ENCODE assay signal across 9 mouse cellular contexts in genomic region chr13:24501179-24501905, GRCm38 (mm10).
DNase-seq lines count a peak whose midpoint lies in the region; ATAC-seq and TF ChIP-seq lines count a peak whose summit lies in the region.
"Had no signal": no experiment of that assay in that cellular context is flagged by ENCODE, and none has a peak within 500 bp of the region (broad histone marks: within the 10 kb centered on the region; RNA-seq: fewer than 3 reads in every experiment).

No protein-coding gene starts in this region.

- no peak overlapping the region for H3K9ac ChIP-seq in hindbrain, embryonic 11.5 days (ENCODE audit: low read depth, low read length)
- H3K9ac ChIP-seq in neural tube, embryonic 12.5 days, result no peak overlapping the region
- no peak overlapping the region for H3K9ac ChIP-seq in heart, embryonic 12.5 days

- peak; percentile 66 for ATAC-seq in hindbrain, embryonic 11.5 days (ENCODE audit: low FRiP score)
- ATAC-seq in activated CD4-positive, CD25-positive, alpha-beta regulatory T cell, adult 4 months, result peak; percentile 40
- 0 out of 2 replicates have a peak, but pooled peaks have one; percentile 25 for ATAC-seq in neural tube, embryonic 12.5 days (ENCODE audit: low FRiP score, low read depth)
- ATAC-seq in heart, embryonic 12.5 days (ENCODE audit: insufficient number of reproducible peaks, low FRiP score), result no peak

- no peak overlapping the region for H3K4me3 ChIP-seq in hindbrain, embryonic 11.5 days (ENCODE audit: low read depth, low read length)
- H3K4me3 ChIP-seq in hindbrain, embryonic 10.5 days, result no peak overlapping the region
- H3K4me3 ChIP-seq in neural tube, embryonic 12.5 days, result no peak overlapping the region
- H3K4me3 ChIP-seq in layer of hippocampus, adult 2 months, result no peak overlapping the region
- H3K4me3 ChIP-seq in heart, embryonic 12.5 days, result no peak overlapping the region

- TF ChIP-seq CTCF in layer of hippocampus, adult 2 months (conservative IDR thresholded peaks at IDR 0.05), result no peak

- 73% methylated on average over 25 of the region's 25 CpGs for WGBS in hindbrain, embryonic 11.5 days
- WGBS in hindbrain, embryonic 10.5 days, result 75% methylated on average over 25 of the region's 25 CpGs
- WGBS in neural tube, embryonic 12.5 days, result 70% methylated on average over 25 of the region's 25 CpGs
- WGBS in heart, embryonic 12.5 days, result 80% methylated on average over 25 of the region's 25 CpGs

- no peaks in the 10 kb centered on the region for H3K27me3 ChIP-seq in hindbrain, embryonic 11.5 days (ENCODE audit: control insufficient read depth, insufficient read depth, low read length)
- H3K27me3 ChIP-seq in hindbrain, embryonic 10.5 days (ENCODE audit: insufficient read depth, poor library complexity, severe bottlenecking), result no peaks in the 10 kb centered on the region
- H3K27me3 ChIP-seq in neural tube, embryonic 12.5 days (replicated peaks), result no peaks in the 10 kb centered on the region
- no peaks in the 10 kb centered on the region for H3K27me3 ChIP-seq in heart, embryonic 12.5 days (replicated peaks)

- no peaks in the 10 kb centered on the region for H3K36me3 ChIP-seq in hindbrain, embryonic 11.5 days (ENCODE audit: control insufficient read depth, insufficient read depth, low read length)
- no peaks in the 10 kb centered on the region for H3K36me3 ChIP-seq in hindbrain, embryonic 10.5 days
- no peaks in the 10 kb centered on the region for H3K36me3 ChIP-seq in neural tube, embryonic 12.5 days
- H3K36me3 ChIP-seq in heart, embryonic 12.5 days, result no peaks in the 10 kb centered on the region

- no peaks in the 10 kb centered on the region; the same call in 1 of the 2 replicates for H3K4me1 ChIP-seq in hindbrain, embryonic 11.5 days (replicated peaks; ENCODE audit: control insufficient read depth, insufficient read depth, low read length)
- H3K4me1 ChIP-seq in hindbrain, embryonic 10.5 days (replicated peaks), result peaks cover 11% of the 10 kb centered on the region
- no peaks in the 10 kb centered on the region for H3K4me1 ChIP-seq in neural tube, embryonic 12.5 days
- H3K4me1 ChIP-seq in heart, embryonic 12.5 days (replicated peaks), result peaks cover 30% of the 10 kb centered on the region

- H3K9me3 ChIP-seq in hindbrain, embryonic 11.5 days (ENCODE audit: control insufficient read depth, low read length), result no peaks in the 10 kb centered on the region
- no peaks in the 10 kb centered on the region for H3K9me3 ChIP-seq in hindbrain, embryonic 10.5 days
- no peaks in the 10 kb centered on the region for H3K9me3 ChIP-seq in neural tube, embryonic 12.5 days
- no peaks in the 10 kb centered on the region for H3K9me3 ChIP-seq in heart, embryonic 12.5 days (replicated peaks)

- H3K4me2 ChIP-seq in hindbrain, embryonic 11.5 days (replicated peaks; ENCODE audit: low read depth, low read length), result no peak overlapping the region
- H3K4me2 ChIP-seq in neural tube, embryonic 12.5 days (replicated peaks), result no peak overlapping the region
- no peak overlapping the region for H3K4me2 ChIP-seq in heart, embryonic 12.5 days

- peak; percentile 19 for DNase-seq in hindbrain, embryonic 11.5 days (ENCODE audit: low spot score)
- no peak for DNase-seq in hindbrain, embryonic 10.5 days (ENCODE audit: low spot score)
- peak; percentile 31 for DNase-seq in kidney, postnatal 14 days
- DNase-seq in layer of hippocampus, adult 2 months (ENCODE audit: low spot score in 2 of 2), result no peak
- DNase-seq in gastrocnemius, postnatal 14 days, result no peak
- DNase-seq: cerebellum, adult 11-12 months had no signal

- intact Hi-C loops in gastrocnemius, postnatal 14 days (cut with DNase I; ENCODE audit: low total_unique reads), result loop anchor here (5.0 kb wide), 1 partner anchor 186 kb away; no protein-coding TSS in a partner anchor

- H3K27ac ChIP-seq in hindbrain, embryonic 11.5 days (ENCODE audit: low read depth, low read length), result no peak overlapping the region
- no peak overlapping the region for H3K27ac ChIP-seq in hindbrain, embryonic 10.5 days
- H3K27ac ChIP-seq in neural tube, embryonic 12.5 days, result no peak overlapping the region
- no peak overlapping the region for H3K27ac ChIP-seq in layer of hippocampus, adult 2 months
- H3K27ac ChIP-seq in heart, embryonic 12.5 days (ENCODE audit: poor library complexity, severe bottlenecking), result no peak overlapping the region

Comparison
In these comparisons a context has a peak if more than half of its experiments do, and no peak if none do; other contexts are left out.
1. DNase-seq: peak in hindbrain, embryonic 11.5 days (single experiment) and kidney, postnatal 14 days (single experiment); none in hindbrain, embryonic 10.5 days (single experiment), layer of hippocampus, adult 2 months (0 of 2) and gastrocnemius, postnatal 14 days (single experiment).